Mouse (Mus musculus) layer of hippocampus, postnatal 36 days (tissue): ENCODE measurements around the gene Fbp1. TPM values are rescaled to one million over a fixed set of nuclear protein-coding genes. Genes with fewer than 3 reads are reported as not detected.
"Not testable (repeated sequence)": the region's sequence is repeated elsewhere in the genome, so short reads cannot be mapped to it uniquely, and the experiment has no call there.

ENCODE experiments used
- DNase-seq, 2 experiments: peaks; one replicate each; pipeline ENCODE4 v3.0.0; 2022
- total RNA-seq, 2 experiments: library from RNA; stranded (reverse); gene quantifications; 2 replicates each; pipeline ENCODE4 v1.2.3; 2021

Gene Fbp1
- total RNA-seq, 2 experiments from 2014 or later: 0.40 TPM; not detected in 1

DNA sequence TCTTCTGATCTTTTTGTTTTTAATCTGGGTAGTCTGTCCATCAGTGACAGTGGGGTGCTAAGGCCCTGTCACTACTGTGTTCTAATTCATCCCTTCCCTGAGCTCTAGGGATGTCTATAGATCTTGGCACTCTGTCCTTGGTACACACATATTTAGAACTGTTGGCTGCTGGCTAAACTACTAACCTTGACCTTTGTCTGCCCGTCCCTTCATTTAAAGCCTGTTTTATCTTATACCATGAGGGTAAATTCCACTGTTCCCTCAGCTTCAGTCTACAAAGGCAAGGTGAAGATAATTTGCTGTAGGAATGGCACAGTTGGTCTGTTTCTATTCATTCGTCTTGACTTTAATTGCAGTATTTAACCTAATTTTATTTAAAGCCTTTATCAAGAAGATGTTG, 55.8 kb downstream of the Fbp1 start:
- DNase-seq: no peak

DNA sequence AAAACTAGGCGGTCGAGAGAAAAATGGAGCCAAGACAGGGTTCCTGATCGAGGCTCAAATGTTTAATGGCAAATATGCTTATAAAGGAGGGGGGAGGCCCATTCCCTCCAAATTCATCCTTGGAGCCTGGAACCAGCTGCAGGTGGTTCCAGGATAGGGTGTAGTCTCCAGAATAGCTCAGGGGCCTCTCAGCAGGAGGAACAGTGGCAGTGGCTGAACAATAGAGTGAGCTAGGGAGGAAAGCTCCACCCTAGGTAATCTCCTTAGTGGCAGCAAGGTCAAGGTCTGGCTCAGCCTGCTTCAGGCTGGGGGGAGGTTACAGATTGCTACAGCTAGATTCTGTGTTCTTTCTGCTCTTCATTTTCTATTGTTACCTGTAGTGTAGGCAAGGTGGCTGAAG, 72.4 kb downstream of the Fbp1 start:
- DNase-seq: not testable (repeated sequence)

Other genes starting within 250 kb of the Fbp1 start
- gene Platr25, start 127.6 kb downstream of the Fbp1 start, total RNA-seq: 10 to 100 TPM; 10.7 to 11.5 TPM
- gene Gm5141, start 102.5 kb downstream of the Fbp1 start, total RNA-seq: 1 to 10 TPM; 6.5 to 8.8 TPM
- not detected for gene Fbp2, start 29.9 kb downstream of the Fbp1 start, total RNA-seq
- gene 2010111I01Rik, start 76.6 kb upstream of the Fbp1 start, total RNA-seq: 10 to 100 TPM; 76.8 to 92.7 TPM